Mouse (Mus musculus): Measurements from ENCODE around the gene Ifit2. TPM values are rescaled to one million over a fixed set of nuclear protein-coding genes. Genes with fewer than 3 reads are reported as not detected.

Ifit2 gene
- polyA plus RNA-seq, 1 experiment from 2014 or later, result 9.0 TPM

- WGBS, result 69% methylated on average over 3 of the region's 3 CpGs
- H3K36me3 ChIP-seq (ENCODE audit: control insufficient read depth, insufficient read depth), result no peaks in the 10 kb centered on the region
Measured at GRCm38 (mm10) chr19:34518786-34519185, 31.7 kb upstream of the Ifit2 start.

GRCm38 (mm10) chr19:34519646-34520045 lies 30.8 kb upstream of the Ifit2 start:
- no peak overlapping the region for H3K4me3 ChIP-seq (replicated peaks; ENCODE audit: low read length)
- WGBS, result 93% methylated on average over 3 of the region's 3 CpGs
- H3K9me3 ChIP-seq (ENCODE audit: control insufficient read depth, low read length), result no peaks in the 10 kb centered on the region
- no peak overlapping the region for H3K27ac ChIP-seq (ENCODE audit: low read length)
- no peak for ATAC-seq
- H3K9ac ChIP-seq (replicated peaks; ENCODE audit: low read depth, low read length), result no peak overlapping the region
- H3K4me2 ChIP-seq (ENCODE audit: low read length), result no peak overlapping the region
- H3K4me1 ChIP-seq (replicated peaks; ENCODE audit: control insufficient read depth, insufficient read depth, low read length), result no peaks in the 10 kb centered on the region
- H3K27me3 ChIP-seq (replicated peaks; ENCODE audit: control insufficient read depth, insufficient read depth, low read length), result no peaks in the 10 kb centered on the region
- no peaks in the 10 kb centered on the region for H3K36me3 ChIP-seq (ENCODE audit: control insufficient read depth, insufficient read depth)

More at GRCm38 (mm10) chr19:34518786-34519185, 31.7 kb upstream of the Ifit2 start:
- Histone ChIP-seq H3K4me2 (ENCODE audit: low read length) (no peak overlapping the region), H3K27ac (ENCODE audit: low read length) (no peak overlapping the region), H3K4me3 (replicated peaks; ENCODE audit: low read length) (no peak overlapping the region), H3K27me3 (replicated peaks; ENCODE audit: control insufficient read depth, insufficient read depth, low read length) (no peaks in the 10 kb centered on the region), H3K9ac (replicated peaks; ENCODE audit: low read depth, low read length) (no peak overlapping the region), H3K9me3 (ENCODE audit: control insufficient read depth, low read length) (no peaks in the 10 kb centered on the region), H3K4me1 (replicated peaks; ENCODE audit: control insufficient read depth, insufficient read depth, low read length) (no peaks in the 10 kb centered on the region)
- ATAC-seq, result no peak

GRCm38 (mm10) chr19:34520051-34520450 lies 30.4 kb upstream of the Ifit2 start:
- 89% methylated on average over 4 of the region's 4 CpGs for WGBS
- Histone ChIP-seq H3K4me2 (ENCODE audit: low read length) (no peak overlapping the region), H3K4me1 (replicated peaks; ENCODE audit: control insufficient read depth, insufficient read depth, low read length) (no peaks in the 10 kb centered on the region), H3K27me3 (replicated peaks; ENCODE audit: control insufficient read depth, insufficient read depth, low read length) (no peaks in the 10 kb centered on the region), H3K9ac (replicated peaks; ENCODE audit: low read depth, low read length) (no peak overlapping the region), H3K27ac (ENCODE audit: low read length) (no peak overlapping the region), H3K4me3 (replicated peaks; ENCODE audit: low read length) (no peak overlapping the region), H3K9me3 (ENCODE audit: control insufficient read depth, low read length) (no peaks in the 10 kb centered on the region), H3K36me3 (ENCODE audit: control insufficient read depth, insufficient read depth) (no peaks in the 10 kb centered on the region)
- no peak for ATAC-seq

GRCm38 (mm10) chr19:34521361-34521760 lies 29.1 kb upstream of the Ifit2 start:
- no peaks in the 10 kb centered on the region for H3K9me3 ChIP-seq (ENCODE audit: control insufficient read depth, low read length)
- H3K4me3 ChIP-seq (replicated peaks; ENCODE audit: low read length), result no peak overlapping the region
- no peaks in the 10 kb centered on the region for H3K27me3 ChIP-seq (replicated peaks; ENCODE audit: control insufficient read depth, insufficient read depth, low read length)
- H3K9ac ChIP-seq (replicated peaks; ENCODE audit: low read depth, low read length), result no peak overlapping the region
- H3K27ac ChIP-seq (ENCODE audit: low read length), result no peak overlapping the region
- no peak overlapping the region for H3K4me2 ChIP-seq (ENCODE audit: low read length)
- no peak for ATAC-seq
- 61% methylated on average over 2 of the region's 2 CpGs for WGBS
- H3K4me1 ChIP-seq (replicated peaks; ENCODE audit: control insufficient read depth, insufficient read depth, low read length), result peaks cover 3% of the 10 kb centered on the region
- H3K36me3 ChIP-seq (ENCODE audit: control insufficient read depth, insufficient read depth), result no peaks in the 10 kb centered on the region

- Histone ChIP-seq H3K9me3 (ENCODE audit: control insufficient read depth, low read length) (no peaks in the 10 kb centered on the region), H3K9ac (replicated peaks; ENCODE audit: low read depth, low read length) (no peak overlapping the region), H3K27ac (ENCODE audit: low read length) (no peak overlapping the region), H3K4me3 (replicated peaks; ENCODE audit: low read length) (no peak overlapping the region), H3K4me2 (ENCODE audit: low read length) (no peak overlapping the region), H3K27me3 (replicated peaks; ENCODE audit: control insufficient read depth, insufficient read depth, low read length) (no peaks in the 10 kb centered on the region), H3K36me3 (ENCODE audit: control insufficient read depth, insufficient read depth) (no peaks in the 10 kb centered on the region), H3K4me1 (replicated peaks; ENCODE audit: control insufficient read depth, insufficient read depth, low read length) (peaks cover 7% of the 10 kb centered on the region)
- WGBS, result 83% methylated on average over 1 of the region's 1 CpGs
- ATAC-seq, result no peak
Measured at GRCm38 (mm10) chr19:34521978-34522377, 28.5 kb upstream of the Ifit2 start.

GRCm38 (mm10) chr19:34523106-34523725 lies 27.3 kb upstream of the Ifit2 start:
- H3K36me3 ChIP-seq (ENCODE audit: control insufficient read depth, insufficient read depth), result no peaks in the 10 kb centered on the region
- no peak overlapping the region for H3K27ac ChIP-seq (ENCODE audit: low read length)
- H3K4me2 ChIP-seq (ENCODE audit: low read length), result no peak overlapping the region
- H3K9me3 ChIP-seq (ENCODE audit: control insufficient read depth, low read length), result no peaks in the 10 kb centered on the region
- H3K4me3 ChIP-seq (replicated peaks; ENCODE audit: low read length), result no peak overlapping the region
- no peak overlapping the region for H3K9ac ChIP-seq (replicated peaks; ENCODE audit: low read depth, low read length)
- no peaks in the 10 kb centered on the region for H3K27me3 ChIP-seq (replicated peaks; ENCODE audit: control insufficient read depth, insufficient read depth, low read length)
- 87% methylated on average over 12 of the region's 12 CpGs for WGBS
- ATAC-seq, result no peak
- peaks cover 9% of the 10 kb centered on the region for H3K4me1 ChIP-seq (replicated peaks; ENCODE audit: control insufficient read depth, insufficient read depth, low read length)

GRCm38 (mm10) chr19:34524646-34525045 lies 25.8 kb upstream of the Ifit2 start:
- peaks cover 9% of the 10 kb centered on the region for H3K4me1 ChIP-seq (replicated peaks; ENCODE audit: control insufficient read depth, insufficient read depth, low read length)
- H3K4me2 ChIP-seq (ENCODE audit: low read length), result no peak overlapping the region
- no peak overlapping the region for H3K9ac ChIP-seq (replicated peaks; ENCODE audit: low read depth, low read length)
- H3K4me3 ChIP-seq (replicated peaks; ENCODE audit: low read length), result no peak overlapping the region
- ATAC-seq, result no peak
- no peaks in the 10 kb centered on the region for H3K9me3 ChIP-seq (ENCODE audit: control insufficient read depth, low read length)
- no peaks in the 10 kb centered on the region for H3K27me3 ChIP-seq (replicated peaks; ENCODE audit: control insufficient read depth, insufficient read depth, low read length)
- WGBS, result 83% methylated on average over 9 of the region's 9 CpGs
- H3K36me3 ChIP-seq (ENCODE audit: control insufficient read depth, insufficient read depth), result no peaks in the 10 kb centered on the region
- no peak overlapping the region for H3K27ac ChIP-seq (ENCODE audit: low read length)

GRCm38 (mm10) chr19:34526321-34526923 lies 24.1 kb upstream of the Ifit2 start:
- peak overlapping the region; percentile 73 for H3K9ac ChIP-seq (replicated peaks; ENCODE audit: low read depth, low read length)
- peaks cover 9% of the 10 kb centered on the region for H3K4me1 ChIP-seq (replicated peaks; ENCODE audit: control insufficient read depth, insufficient read depth, low read length)
- H3K4me2 ChIP-seq (ENCODE audit: low read length), result peak overlapping the region; percentile 94
- ATAC-seq, result peak; percentile 32
- H3K27me3 ChIP-seq (replicated peaks; ENCODE audit: control insufficient read depth, insufficient read depth, low read length), result no peaks in the 10 kb centered on the region
- peak overlapping the region; percentile 74 for H3K4me3 ChIP-seq (replicated peaks; ENCODE audit: low read length)
- H3K27ac ChIP-seq (ENCODE audit: low read length), result peak overlapping the region; percentile 34; the same call in 1 of the 2 replicates
- H3K9me3 ChIP-seq (ENCODE audit: control insufficient read depth, low read length), result no peaks in the 10 kb centered on the region
- WGBS, result 38% methylated on average over 11 of the region's 11 CpGs
- H3K36me3 ChIP-seq (ENCODE audit: control insufficient read depth, insufficient read depth), result no peaks in the 10 kb centered on the region

GRCm38 (mm10) chr19:34526941-34527682 lies 23.4 kb upstream of the Ifit2 start, which contains the start of gene Lipa:
Gene Lipa (minus strand): TSS chr19:34527474.
- peaks cover 9% of the 10 kb centered on the region for H3K4me1 ChIP-seq (replicated peaks; ENCODE audit: control insufficient read depth, insufficient read depth, low read length)
- peak within 1 kb of the TSS; percentile 34; the same call in 1 of the 2 replicates for H3K27ac ChIP-seq (ENCODE audit: low read length)
- H3K9ac ChIP-seq (replicated peaks; ENCODE audit: low read depth, low read length), result peak within 1 kb of the TSS; percentile 73
- no peaks in the 10 kb centered on the region for H3K27me3 ChIP-seq (replicated peaks; ENCODE audit: control insufficient read depth, insufficient read depth, low read length)
- peak; percentile 100 for ATAC-seq
- peak within 1 kb of the TSS; percentile 94 for H3K4me2 ChIP-seq (ENCODE audit: low read length)
- no peaks in the 10 kb centered on the region for H3K9me3 ChIP-seq (ENCODE audit: control insufficient read depth, low read length)
- no peaks in the 10 kb centered on the region for H3K36me3 ChIP-seq (ENCODE audit: control insufficient read depth, insufficient read depth)
- under 1% methylated on average over 29 of the region's 29 CpGs for WGBS
- peak within 1 kb of the TSS; percentile 74 for H3K4me3 ChIP-seq (replicated peaks; ENCODE audit: low read length)

All from forebrain, embryonic 16.5 days (tissue).